Mouse (Mus musculus): Measurements from ENCODE around the gene Rasip1.

DNA sequence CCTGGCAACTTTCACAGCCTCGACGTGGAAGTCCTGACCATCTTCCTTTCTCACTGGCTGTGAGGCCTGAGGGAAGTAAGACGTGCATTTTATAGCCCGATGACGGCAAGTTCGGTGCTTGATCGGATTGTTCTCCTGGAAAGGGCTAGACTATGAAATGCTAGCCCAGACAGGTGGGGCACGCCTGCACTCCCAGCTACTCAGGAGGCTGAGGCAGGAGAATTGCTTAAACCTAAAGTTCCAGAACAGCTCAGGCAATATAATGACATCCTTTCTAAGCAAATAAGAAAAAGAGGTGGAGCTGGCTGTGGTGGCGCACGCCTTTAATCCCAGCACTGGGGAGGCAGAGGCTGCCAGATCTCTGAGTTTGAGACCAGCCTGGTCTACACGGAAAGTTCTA is 3.8 kb upstream of the Rasip1 start:
- TF ChIP-seq CTCF (IDR thresholded peaks at IDR 0.05; ENCODE audit: borderline replicate concordance, insufficient read depth, low read length) (no peak), POLR2A (IDR thresholded peaks at IDR 0.05; ENCODE audit: low read depth, low read length) (no peak)
